Mouse (Mus musculus) heart, postnatal 36 days (tissue): ENCODE measurements at regions not wholly inside any gene's neighbourhood (a gene's known extent, or its start where the extent isn't known, plus 50 kb on each side); places are given as distances from the start of the nearest gene placed in this dataset.

Experiments
- DNase-seq, 2 experiments: peaks; one replicate each; pipeline ENCODE4 v3.0.0; 2021 to 2022
- intact Hi-C: fragments of 180-260 bp; cut with DNase I; formaldehyde crosslinking; loops from one replicate; pipeline ENCODE4 v1.15.1; 2025

DNA sequence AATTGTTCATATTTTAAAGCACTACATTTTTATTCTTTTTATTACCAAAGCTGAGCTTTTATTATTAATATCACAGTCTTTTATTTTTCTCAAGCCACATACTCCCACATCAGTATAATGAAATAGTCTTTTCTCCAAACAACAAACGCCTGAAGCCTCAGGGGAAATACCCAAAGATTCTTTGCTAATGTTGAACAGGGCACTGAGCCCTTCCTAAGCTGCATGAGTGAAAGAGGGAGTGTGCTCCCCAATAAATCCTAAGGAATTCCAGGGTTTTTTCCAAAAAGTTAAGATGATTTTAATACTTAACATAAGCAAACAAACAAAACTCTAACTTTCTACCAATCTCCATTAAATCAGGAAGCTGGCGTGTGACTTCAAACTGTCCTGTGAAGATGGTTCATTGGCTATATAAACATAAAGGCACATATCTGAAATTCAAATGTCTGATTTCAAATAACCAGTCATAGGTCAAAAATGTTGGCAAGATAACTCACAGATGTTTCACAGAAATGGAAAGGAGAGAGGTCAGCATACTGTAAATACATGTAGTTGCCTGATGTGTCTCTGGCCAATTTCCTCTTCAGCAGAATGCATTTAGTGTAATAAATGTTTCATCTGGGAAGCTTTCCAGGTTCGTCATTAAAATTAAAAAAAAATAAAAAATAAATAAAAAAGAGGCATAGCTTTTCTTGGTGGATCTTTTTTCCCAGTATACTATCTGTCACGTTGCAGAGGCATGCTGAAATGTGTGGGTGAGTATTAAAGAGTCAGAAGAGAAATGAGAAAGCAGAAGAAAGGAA is 568.6 kb downstream of the Car8 start:
- no peak for DNase-seq
- intact Hi-C loops: no loop called here

DNA sequence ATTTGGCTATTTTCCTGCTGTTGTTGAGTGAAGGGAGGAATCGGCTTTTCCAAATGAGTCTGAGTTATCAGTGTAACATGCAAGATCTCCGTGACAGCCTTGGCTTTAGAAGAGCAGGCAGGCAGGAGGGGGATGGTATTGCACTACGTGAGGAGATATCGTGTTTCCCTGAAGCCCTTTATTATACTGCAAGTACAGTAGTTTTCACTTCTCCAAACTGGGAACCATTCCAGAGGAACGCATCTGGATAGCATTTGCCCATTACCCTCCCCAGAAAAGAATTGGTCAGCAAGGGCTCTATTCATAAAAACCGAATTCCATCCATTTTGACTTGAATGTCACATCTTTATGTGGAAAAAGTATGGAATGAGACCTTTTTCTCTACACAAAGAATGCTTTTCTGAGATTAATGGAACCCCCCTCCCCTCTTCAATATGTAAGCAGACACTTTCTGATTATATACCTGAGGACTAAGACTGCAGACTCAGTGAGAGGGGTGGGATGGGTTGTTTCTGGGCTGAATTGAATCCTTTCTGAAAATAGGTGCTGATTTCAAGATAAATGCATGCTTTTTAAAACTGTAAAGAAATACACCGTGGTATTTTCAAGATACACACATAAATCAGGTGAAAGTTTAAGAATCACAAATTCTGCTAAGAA is 571.8 kb downstream of the Car8 start:
- no peak for DNase-seq

GRCm38 (mm10) chr4:7642878-7643590 is 595.8 kb downstream of the Car8 start:
- intact Hi-C loops: no loop called here
- no peak for DNase-seq

More for the DNA sequence above, 571.8 kb downstream of the Car8 start:
- intact Hi-C loops: no loop called here

DNA sequence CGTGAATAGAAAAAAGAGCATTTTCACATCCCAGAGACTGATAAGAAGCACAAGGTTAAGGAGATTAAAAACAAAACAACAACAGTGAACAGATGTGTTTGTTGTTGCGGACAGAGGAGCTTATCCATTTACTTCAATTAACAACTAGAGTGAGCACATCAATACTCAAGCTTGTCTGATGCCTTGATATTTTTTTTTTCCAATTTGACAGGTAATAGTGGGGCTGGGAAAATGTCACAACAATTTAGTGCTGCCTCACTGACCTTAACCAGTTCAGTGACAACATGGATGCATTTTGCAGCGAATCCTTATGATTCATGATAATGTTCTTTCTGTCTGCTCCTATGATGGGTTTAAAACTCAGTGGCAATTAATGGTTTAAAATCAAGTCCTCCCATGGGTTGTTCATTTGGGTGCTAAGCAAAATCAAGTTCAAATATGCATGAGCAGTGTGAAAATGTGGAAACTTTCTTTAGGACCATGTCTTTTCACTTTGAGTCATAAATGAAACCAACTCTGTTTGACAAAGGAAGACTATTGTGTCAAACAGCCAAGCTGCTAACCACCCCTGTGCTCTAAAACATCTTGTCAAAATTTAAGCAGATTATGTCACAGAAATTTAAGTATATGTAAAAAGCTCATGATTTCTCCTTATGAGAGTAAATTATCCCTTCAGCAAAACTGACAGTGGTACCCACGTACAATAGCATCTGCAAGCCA is 641.0 kb downstream of the Car8 start:
- intact Hi-C loops: no loop called here
- no peak for DNase-seq

DNA sequence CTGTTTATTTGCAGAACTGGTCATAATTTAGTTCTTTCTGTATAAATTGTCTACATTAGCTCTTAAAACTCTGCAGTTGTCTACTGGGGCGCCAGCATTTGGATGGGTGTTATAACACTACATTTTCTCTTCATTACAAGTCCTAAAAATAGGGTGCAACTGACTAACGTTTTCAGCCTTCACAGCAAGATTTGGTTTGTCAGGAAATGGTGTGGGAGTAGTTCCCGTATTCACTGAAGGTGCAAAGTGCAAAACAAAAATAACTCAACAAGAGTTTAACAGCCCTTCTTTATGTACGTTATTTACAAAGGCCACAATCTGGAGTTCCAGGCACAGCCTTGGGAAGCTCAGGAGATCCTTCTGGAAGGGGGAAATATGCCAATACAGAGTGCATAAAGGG is 642.7 kb downstream of the Car8 start:
- intact Hi-C loops: no loop called here
- DNase-seq: no peak

GRCm38 (mm10) chr4:7583851-7584250 is 655.0 kb downstream of the Car8 start:
- intact Hi-C loops: no loop called here

DNA sequence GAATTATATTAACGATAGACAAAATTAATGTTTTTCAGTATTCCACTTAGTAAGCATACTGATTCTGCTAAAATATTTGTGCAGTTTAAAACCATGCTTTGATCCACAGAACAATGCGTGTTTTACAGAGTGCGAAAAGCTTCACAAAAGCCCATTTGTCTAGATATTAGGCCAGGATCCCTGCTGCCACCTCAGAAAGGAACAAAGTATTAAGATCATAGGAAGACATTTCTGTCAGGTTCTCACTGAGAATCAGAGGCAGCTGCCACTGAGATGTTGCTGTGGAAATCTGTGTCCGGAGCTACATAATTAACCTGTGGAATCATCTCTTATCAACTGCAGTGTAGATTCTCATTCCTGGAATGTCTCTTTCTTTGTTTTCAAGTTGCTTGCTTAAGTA is 656.9 kb downstream of the Car8 start:
- no peak for DNase-seq
- intact Hi-C loops: no loop called here

More at GRCm38 (mm10) chr4:7583851-7584250, 655.0 kb downstream of the Car8 start:
- DNase-seq: no peak

DNA sequence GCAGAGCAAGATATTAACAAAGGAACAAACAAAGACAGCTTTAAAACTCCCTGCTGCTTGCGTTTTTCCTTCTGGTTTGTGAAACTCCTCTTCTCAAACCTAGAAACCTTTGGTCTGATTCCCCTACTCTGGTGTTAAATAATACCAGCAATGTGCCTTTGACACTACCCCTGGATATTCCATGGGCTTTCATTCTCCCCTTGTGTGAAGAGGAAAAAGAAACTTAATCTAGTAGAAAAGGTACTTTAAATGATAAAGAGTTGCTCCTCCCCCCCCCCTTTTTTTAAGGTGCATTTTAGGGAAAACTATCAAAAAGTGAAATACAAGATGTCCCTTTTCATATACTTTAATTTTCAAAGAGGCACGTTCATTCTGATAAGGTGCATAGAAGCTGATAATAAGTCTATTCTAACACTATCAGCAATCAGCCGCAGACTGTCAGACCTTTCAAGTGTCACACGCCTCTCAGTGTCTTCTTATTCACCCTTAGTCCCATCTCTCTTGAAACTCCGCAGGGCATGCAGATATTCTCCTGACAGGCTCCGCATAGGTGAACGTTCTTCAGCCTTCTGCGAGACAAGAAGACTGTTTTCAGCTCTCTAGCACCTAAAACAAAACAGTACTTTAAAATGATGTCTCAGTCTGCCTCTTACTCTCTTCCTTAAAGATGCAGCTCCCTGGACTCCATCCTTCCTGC is 657.5 kb downstream of the Car8 start:
- no peak for DNase-seq
- intact Hi-C loops: no loop called here

DNA sequence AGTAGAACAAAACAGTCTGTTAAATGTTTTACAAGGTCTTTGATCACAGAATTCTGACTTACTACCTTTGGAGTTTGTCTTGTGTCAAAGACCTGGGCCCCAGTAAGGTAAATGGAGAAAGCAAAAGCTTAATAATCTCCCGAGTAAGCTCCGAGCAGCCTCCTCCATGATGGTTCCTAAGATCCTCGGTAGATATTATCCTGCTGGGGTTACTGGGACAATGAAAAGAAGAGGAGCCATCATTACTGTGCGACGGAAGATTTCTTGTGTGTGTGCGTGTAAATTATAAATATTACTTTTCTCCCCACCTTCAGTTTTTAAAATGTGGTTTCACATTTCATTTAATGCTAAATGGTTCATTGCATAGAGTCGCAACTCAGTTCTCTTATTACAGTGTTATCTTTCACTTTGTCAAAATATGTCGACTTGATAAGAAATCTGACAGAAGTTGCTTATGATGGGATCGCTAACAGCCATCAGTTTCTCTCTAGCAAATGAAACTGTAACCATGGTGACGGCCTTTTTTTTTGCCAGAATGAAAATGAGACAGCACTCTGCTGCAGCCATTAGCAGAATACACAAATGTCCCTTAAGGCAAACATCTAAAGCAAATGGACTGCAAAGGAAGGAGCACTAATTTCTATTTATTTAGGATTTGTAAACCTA is 658.2 kb downstream of the Car8 start:
- intact Hi-C loops: no loop called here
- DNase-seq: no peak

- intact Hi-C loops: no loop called here
- DNase-seq: no peak
Observed at GRCm38 (mm10) chr4:7574011-7574410, 664.8 kb downstream of the Car8 start.

- DNase-seq: no peak
- intact Hi-C loops: no loop called here
Observed at GRCm38 (mm10) chr4:7567687-7568393, 671.0 kb downstream of the Car8 start.

DNA sequence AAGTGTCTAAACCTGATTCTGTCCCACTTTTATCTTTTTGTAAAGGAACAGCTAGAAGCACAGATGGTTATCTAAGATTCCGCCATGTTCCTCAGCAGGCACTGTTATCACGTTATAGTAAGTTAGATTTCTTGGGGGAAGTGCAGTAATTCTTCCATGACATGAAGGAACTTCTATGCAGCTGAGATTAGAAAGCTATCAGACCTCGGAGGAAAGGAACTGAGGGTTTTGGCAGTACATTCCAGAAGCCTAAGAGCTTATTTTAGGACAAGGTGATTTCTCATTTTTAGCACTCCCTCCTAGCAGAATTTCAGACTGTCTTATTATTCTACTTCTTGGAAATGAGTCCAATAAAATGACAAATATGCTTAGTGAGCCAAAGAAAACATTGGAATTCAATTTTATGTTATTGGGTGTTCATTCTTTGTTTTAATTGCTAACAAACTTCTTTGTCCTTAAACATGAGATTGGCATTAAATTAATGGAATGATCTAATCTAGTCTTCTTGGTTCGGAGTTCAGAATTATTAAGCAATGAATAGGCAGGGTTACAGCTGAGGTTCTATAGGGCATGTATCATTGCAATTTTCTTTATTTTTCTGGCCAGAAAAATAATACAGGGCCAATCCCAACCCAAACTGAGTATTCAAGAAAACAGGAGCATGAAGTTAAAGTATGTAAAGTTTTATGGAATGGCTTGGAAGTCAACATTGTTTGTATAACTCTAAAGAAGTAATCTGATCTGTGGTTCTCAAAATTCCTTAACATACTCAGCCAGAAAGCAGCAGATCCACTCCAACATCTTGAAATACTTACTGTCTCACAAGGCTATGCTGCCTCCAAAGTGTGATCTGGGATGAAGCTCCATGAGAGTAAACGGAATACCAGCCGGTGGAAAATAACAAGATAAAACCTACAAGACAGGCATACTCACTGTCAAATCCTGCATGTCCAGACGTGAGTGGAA is 678.7 kb downstream of the Car8 start:
- intact Hi-C loops: no loop called here
- no peak for DNase-seq

- intact Hi-C loops: no loop called here
- no peak for DNase-seq
Observed at GRCm38 (mm10) chr4:7558721-7559120, 680.1 kb downstream of the Car8 start.

GRCm38 (mm10) chr4:7534301-7534700 is 704.5 kb downstream of the Car8 start:
- no peak for DNase-seq
- intact Hi-C loops: no loop called here

DNA sequence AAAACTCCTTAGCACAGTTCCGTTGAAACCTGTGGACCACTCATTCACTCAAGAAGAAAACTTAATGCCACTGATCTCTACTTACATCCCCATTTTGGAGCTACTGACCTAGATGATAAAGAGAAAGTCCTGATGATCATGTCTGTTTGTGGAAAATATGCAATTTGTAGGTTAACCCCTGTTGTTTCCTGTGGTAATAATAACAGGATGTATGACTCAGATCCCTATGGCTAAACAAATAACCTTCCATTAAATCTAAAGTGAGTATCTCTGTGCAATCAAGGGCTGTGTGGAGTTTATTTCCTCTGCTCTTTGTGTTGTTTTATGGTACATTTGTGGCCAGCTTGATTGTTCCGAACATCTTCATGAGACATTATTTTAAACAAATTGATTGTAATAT is 711.1 kb downstream of the Car8 start:
- intact Hi-C loops: no loop called here
- no peak for DNase-seq

DNA sequence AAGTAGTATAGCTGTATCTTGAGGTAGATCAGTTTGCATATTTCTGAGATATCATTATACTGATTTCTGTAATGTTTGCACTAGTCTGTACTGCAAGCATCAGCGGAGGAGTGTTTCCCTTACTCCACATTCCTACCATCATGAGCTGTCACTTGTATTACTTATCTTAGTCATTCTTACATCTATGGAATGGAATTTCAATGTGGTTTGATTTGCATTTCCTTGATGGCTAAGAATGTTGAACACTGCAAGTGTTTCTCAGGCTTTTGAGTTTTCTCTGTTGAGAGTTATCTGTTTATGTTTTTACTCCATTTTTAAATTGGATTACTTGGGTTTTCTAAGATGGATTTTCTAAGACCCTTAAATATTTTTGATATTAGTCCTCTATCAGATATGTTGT is 725.8 kb downstream of the Car8 start:
- intact Hi-C loops: no loop called here
- no peak for DNase-seq

- intact Hi-C loops: no loop called here
- DNase-seq: no peak
Observed at GRCm38 (mm10) chr4:7485552-7485951, 753.3 kb downstream of the Car8 start.

GRCm38 (mm10) chr4:7455130-7455529 is 783.7 kb downstream of the Car8 start:
- DNase-seq: no peak
- intact Hi-C loops: no loop called here
